Mouse (Mus musculus) small intestine, adult 2 months (tissue): Measurements from ENCODE around the gene Arl2. TPM values are rescaled to one million over a fixed set of nuclear protein-coding genes. Genes with fewer than 3 reads are reported as not detected.

ENCODE experiments used
- H3K27ac ChIP-seq: fragments of 200-500 bp; 2 replicates; pipeline ENCODE4 v1.5.1; 2012; ENCODE audit warnings: low read depth, low read length, control low read depth, inconsistent platforms; ENCODE audit not compliant: insufficient read depth
- H3K27me3 ChIP-seq: fragments of 200-500 bp; 2 replicates; pipeline ENCODE4 v1.6.1; 2012; ENCODE audit warnings: mild to moderate bottlenecking, moderate library complexity, low read length, inconsistent platforms; ENCODE audit not compliant: control insufficient read depth, insufficient read depth
- H3K36me3 ChIP-seq: fragments of 200-500 bp; 2 replicates; pipeline ENCODE4 v1.6.1; 2012; ENCODE audit warnings: mild to moderate bottlenecking, low read length, control low read depth, inconsistent platforms; ENCODE audit not compliant: control insufficient read depth, insufficient read depth
- H3K4me1 ChIP-seq: fragments of 200-500 bp; 2 replicates; pipeline ENCODE4 v1.6.1; 2012; ENCODE audit warnings: low read length, inconsistent platforms, mixed read lengths; ENCODE audit not compliant: control insufficient read depth, insufficient read depth, insufficient read length
- H3K4me3 ChIP-seq: fragments of 200-500 bp; 2 replicates; pipeline ENCODE4 v1.5.1; 2012; ENCODE audit warnings: low read depth, mild to moderate bottlenecking, control low read depth, inconsistent platforms, low read length, moderate library complexity
- CTCF ChIP-seq: fragments of 200-500 bp; IDR thresholded peaks from 2 replicates; pipeline ENCODE4 v1.5.1; 2012; ENCODE audit warnings: low read depth, mild to moderate bottlenecking, control low read depth, inconsistent platforms, low read length, moderate library complexity, mixed read lengths; ENCODE audit not compliant: insufficient replicate concordance, insufficient read length; ENCODE audit errors: extremely low read depth
- POLR2A ChIP-seq: fragments of 200-500 bp; IDR thresholded peaks from 2 replicates; pipeline ENCODE4 v1.6.1; 2012; ENCODE audit warnings: low read depth, mild to moderate bottlenecking, control low read depth, inconsistent platforms, low read length, moderate library complexity
- WGBS: fragments of 180-500 bp; shearing (Covaris S2); methylation state at CpG from one replicate; pipeline ENCODE4 v1.1.7; 2018; 5-methylcytosine and 5-hydroxymethylcytosine counted together
- polyA plus RNA-seq: library from polyadenylated mRNA; depleted of rRNA; stranded (reverse); fragments of >200 nt; gene quantifications from 2 replicates; pipeline ENCODE4 v1.2.3, GENCODE M21; 2012; rRNA removed

Gene Arl2
- polyA plus RNA-seq = 62.7 and 98.9 TPM in 2 replicates

GRCm38 (mm10) chr19:6141394-6141749 lies at the start of gene Arl2:
Arl2 (minus strand) TSS chr19:6141548.
- Histone ChIP-seq H3K36me3 (peaks cover 3% of the 10 kb centered on the region; the same call in 1 of the 2 replicates), H3K4me1 (no peaks in the 10 kb centered on the region), H3K27ac (peak within 1 kb of the TSS; percentile 93), H3K27me3 (no peaks in the 10 kb centered on the region), H3K4me3 (peak within 1 kb of the TSS; percentile 80)
- 0 out of 2 replicates have a peak, but pooled peaks have one; percentile 12 for TF ChIP-seq POLR2A
- TF ChIP-seq CTCF = peak; percentile 65; the same call in 1 of the 2 replicates
- whole genome bisulfite sequencing = 1% methylated on average over 15 of the region's 15 CpGs

- no peak within 1 kb of the TSS for H3K4me3 ChIP-seq
- TF ChIP-seq CTCF (no peak), POLR2A (no peak)
- H3K36me3 ChIP-seq = no peaks in the 10 kb centered on the region
- H3K27ac ChIP-seq = no peak within 1 kb of the TSS
- WGBS = 90% methylated on average over 23 of the region's 23 CpGs
- no peaks in the 10 kb centered on the region for H3K27me3 ChIP-seq
- H3K4me1 ChIP-seq = peaks cover 3% of the 10 kb centered on the region
Measured at GRCm38 (mm10) chr19:6184131-6184530, 42.8 kb upstream of the Arl2 start, which contains the start of gene Majin. Majin (plus strand) TSS chr19:6184388.

- 5% methylated on average over 3 of the region's 3 CpGs for WGBS
- H3K4me1 ChIP-seq = peaks cover 3% of the 10 kb centered on the region
- no peaks in the 10 kb centered on the region for H3K27me3 ChIP-seq
- H3K27ac ChIP-seq = peak overlapping the region; percentile 14; the same call in 1 of the 2 replicates
- H3K4me3 ChIP-seq = peak overlapping the region; percentile 18; the same call in 1 of the 2 replicates
- H3K36me3 ChIP-seq = no peaks in the 10 kb centered on the region
- TF ChIP-seq POLR2A = no peak
- no peak for TF ChIP-seq CTCF
Measured at GRCm38 (mm10) chr19:6182534-6182933, 41.2 kb upstream of the Arl2 start.

DNA sequence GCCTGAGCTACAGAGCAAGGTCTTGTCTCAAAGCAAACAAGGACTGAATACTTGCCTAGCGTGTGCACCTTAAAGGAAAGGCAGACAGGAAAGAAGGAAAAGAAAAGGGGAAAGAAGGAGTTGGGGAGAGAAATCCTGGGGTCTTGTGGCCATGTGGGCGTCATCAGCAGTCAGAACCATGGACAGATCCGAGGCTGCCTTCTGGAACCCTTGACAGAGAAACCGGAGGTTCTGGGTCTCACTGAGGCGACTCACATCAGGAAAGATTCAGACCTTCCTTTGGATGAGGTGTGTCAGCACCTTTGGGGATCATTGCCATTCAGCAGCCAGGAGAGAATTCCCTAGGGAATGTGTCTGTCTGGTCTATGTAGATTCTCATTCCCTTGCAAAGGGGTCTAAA lies 40.3 kb upstream of the Arl2 start:
- TF ChIP-seq POLR2A (no peak), CTCF (no peak)
- WGBS = 16% methylated on average over 5 of the region's 5 CpGs

GRCm38 (mm10) chr19:6178775-6179174 lies 37.4 kb upstream of the Arl2 start:
- 90% methylated on average over 6 of the region's 6 CpGs for WGBS
- Histone ChIP-seq H3K4me3 (no peak overlapping the region), H3K36me3 (no peaks in the 10 kb centered on the region), H3K27me3 (no peaks in the 10 kb centered on the region), H3K4me1 (peaks cover 3% of the 10 kb centered on the region), H3K27ac (no peak overlapping the region)
- TF ChIP-seq POLR2A (no peak), CTCF (no peak)

More for the DNA sequence above, 40.3 kb upstream of the Arl2 start:
- Histone ChIP-seq H3K27me3 (no peaks in the 10 kb centered on the region), H3K27ac (no peak overlapping the region), H3K4me3 (no peak overlapping the region), H3K4me1 (peaks cover 3% of the 10 kb centered on the region), H3K36me3 (no peaks in the 10 kb centered on the region)

DNA sequence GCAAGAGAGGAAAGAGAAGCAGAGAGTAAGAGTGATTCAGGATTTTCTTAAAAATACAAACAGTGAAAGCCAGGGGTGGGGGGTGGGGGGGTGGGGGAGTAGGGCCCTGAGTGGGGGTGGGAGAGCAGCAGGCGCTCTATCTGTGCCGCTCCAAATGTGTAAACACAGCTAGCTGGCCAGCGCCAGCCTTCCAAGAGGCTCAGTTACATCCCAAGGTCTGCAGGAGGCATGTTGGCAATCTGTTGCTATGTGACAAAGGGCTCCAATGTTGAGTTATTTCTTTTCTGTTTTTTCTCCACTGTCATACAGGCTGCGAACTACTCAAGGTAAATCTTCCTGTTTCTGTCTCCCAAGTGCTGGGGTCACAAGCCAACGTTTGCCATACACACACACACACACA lies 33.4 kb upstream of the Arl2 start:
- Histone ChIP-seq H3K36me3 (peaks cover 7% of the 10 kb centered on the region), H3K27me3 (no peaks in the 10 kb centered on the region), H3K4me1 (peaks cover 15% of the 10 kb centered on the region), H3K27ac (no peak overlapping the region), H3K4me3 (no peak overlapping the region)
- TF ChIP-seq CTCF (no peak), POLR2A (no peak)
- 37% methylated on average over 5 of the region's 5 CpGs for WGBS

- WGBS = 31% methylated on average over 8 of the region's 8 CpGs
- peak overlapping the region; percentile 80 for H3K27ac ChIP-seq
- TF ChIP-seq POLR2A (no peak), CTCF (no peak)
- H3K4me3 ChIP-seq = no peak overlapping the region
- no peaks in the 10 kb centered on the region for H3K27me3 ChIP-seq
- peaks cover 13% of the 10 kb centered on the region for H3K36me3 ChIP-seq
- H3K4me1 ChIP-seq = peaks cover 26% of the 10 kb centered on the region
Measured at GRCm38 (mm10) chr19:6171215-6171614, 29.9 kb upstream of the Arl2 start.
